Mouse (Mus musculus) G1E (cell line): ENCODE data around the gene Tshr.

ENCODE experiments used
- CTCF ChIP-seq: IDR thresholded peaks from 2 replicates; pipeline ENCODE4 v1.5.1; 2012; ENCODE audit warnings: low read depth, low read length, inconsistent platforms, mixed read lengths
- GATA1 ChIP-seq: IDR thresholded peaks from 2 replicates; pipeline ENCODE4 v1.6.1; 2012; ENCODE audit warnings: borderline replicate concordance, low read length, inconsistent platforms, mixed read lengths

- TF ChIP-seq GATA1 (no peak), CTCF (no peak)
Measured at GRCm38 (mm10) chr12:91581204-91582070, 197.1 kb downstream of the Tshr start.
